Mouse (Mus musculus) ES-E14 (cell line): Measurements from ENCODE around the gene Sh2b3. TPM values are rescaled to one million over a fixed set of nuclear protein-coding genes. Genes with fewer than 3 reads are reported as not detected.

Source experiments
- DNase-seq: peaks from one replicate; pipeline ENCODE4 v3.0.0-alpha.2; 2013; ENCODE audit warnings: low read depth, low spot score
- H3K27ac ChIP-seq: 2 replicates; pipeline ENCODE4 v1.5.1; 2012; ENCODE audit warnings: low read depth, mild to moderate bottlenecking, low read length, moderate library complexity, mixed read lengths; ENCODE audit not compliant: poor library complexity, insufficient read depth, severe bottlenecking
- H3K36me3 ChIP-seq: 2 replicates; pipeline ENCODE4 v1.6.1; 2012; ENCODE audit warnings: mild to moderate bottlenecking, low read length, moderate library complexity, mixed read lengths; ENCODE audit not compliant: control insufficient read depth, poor library complexity, insufficient read depth, severe bottlenecking
- H3K4me1 ChIP-seq, 2 experiments: fragments of 150-350 bp in 1 of 2; sonication (generic) in 1 of 2; 2 replicates each; pipeline ENCODE4 v1.6.1; 2012; ENCODE audit warnings: low read length in 2 of 2, mild to moderate bottlenecking in 1 of 2, mixed read lengths in 1 of 2; ENCODE audit not compliant: control insufficient read depth in 2 of 2, insufficient read depth in 2 of 2, poor library complexity in 1 of 2
- H3K4me3 ChIP-seq, 2 experiments: fragments of 150-350 bp in 1 of 2; sonication (generic) in 1 of 2; 2 replicates each; pipeline ENCODE4 v1.5.1; 2012; ENCODE audit warnings: low read length in 2 of 2, low read depth in 1 of 2, mild to moderate bottlenecking in 1 of 2, mixed read lengths in 1 of 2; ENCODE audit not compliant: insufficient read depth in 1 of 2, poor library complexity in 1 of 2, severe bottlenecking in 1 of 2
- H3K9ac ChIP-seq: 2 replicates; pipeline ENCODE4 v1.6.1; 2012; ENCODE audit warnings: low read depth, mild to moderate bottlenecking, low read length, mixed read lengths; ENCODE audit not compliant: poor library complexity, insufficient read depth, severe bottlenecking
- H3K9me3 ChIP-seq: fragments of 150-350 bp; sonication (generic); 2 replicates; pipeline ENCODE4 v1.6.1; 2012; ENCODE audit warnings: low read depth, mild to moderate bottlenecking, low read length; ENCODE audit not compliant: control insufficient read depth, insufficient read depth
- CHD2 ChIP-seq: IDR thresholded peaks from 2 replicates; pipeline ENCODE4 v1.6.1; 2014; ENCODE audit warnings: mild to moderate bottlenecking, low read depth, low read length, inconsistent platforms
- HCFC1 ChIP-seq: IDR thresholded peaks from 2 replicates; pipeline ENCODE4 v1.6.1; 2012; ENCODE audit warnings: low read length, inconsistent platforms, borderline replicate concordance; ENCODE audit not compliant: insufficient read depth
- MAFK ChIP-seq: IDR thresholded peaks from 2 replicates; pipeline ENCODE4 v1.6.1; 2014; ENCODE audit warnings: mild to moderate bottlenecking, low read depth, low read length, inconsistent platforms; ENCODE audit not compliant: insufficient read depth
- ZC3H11A ChIP-seq: IDR thresholded peaks from 2 replicates; pipeline ENCODE4 v1.6.1; 2012; ENCODE audit warnings: low read depth, mild to moderate bottlenecking, inconsistent platforms, low read length, borderline replicate concordance
- ZNF384 ChIP-seq: IDR thresholded peaks from 2 replicates; pipeline ENCODE4 v1.6.1; 2012; ENCODE audit warnings: low read depth, low read length, inconsistent platforms
- in situ Hi-C, 2 experiments: fragments of 600-800 bp; cut with MboI; formaldehyde crosslinking; loops; one replicate each; pipeline ENCODE4 v1.15.1; 2025; ENCODE audit warnings: low sequenced_read_pairs in 2 of 2, inconsistent platforms in 1 of 2; ENCODE audit not compliant: unreplicated experiment in 2 of 2
- total RNA-seq: library from RNA; depleted of rRNA; stranded (reverse); fragments of 300-350 nt; gene quantifications from 2 replicates; pipeline ENCODE4 v1.2.3, GENCODE M21; 2012

Gene Sh2b3
- total RNA-seq, 1 experiment: 9.1 TPM

DNA sequence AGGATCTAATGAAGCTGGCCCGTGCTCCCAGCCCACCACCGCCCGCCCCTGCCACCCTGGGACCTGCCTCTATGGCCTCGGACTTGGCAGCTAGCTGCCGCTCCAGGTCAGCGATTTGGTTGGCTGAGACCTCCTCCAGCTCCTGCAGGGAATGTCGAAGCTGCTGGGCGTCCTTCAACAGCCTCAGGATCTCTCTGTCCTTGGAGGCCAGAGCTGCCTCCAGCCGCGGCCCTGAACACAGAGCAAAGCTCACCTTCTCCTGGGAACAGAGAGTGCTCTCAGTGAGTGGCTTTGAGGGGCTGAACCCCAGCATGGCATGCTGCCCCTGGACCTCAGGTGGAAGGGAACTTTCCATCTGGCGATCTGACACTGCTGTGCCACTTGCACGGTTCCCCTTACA, 39.5 kb upstream of the Sh2b3 start:
- no peak for TF ChIP-seq ZNF384
- TF ChIP-seq MAFK: no peak
- no peak for TF ChIP-seq HCFC1
- TF ChIP-seq ZC3H11A: no peak
- no peak overlapping the region for H3K4me3 ChIP-seq
- in situ Hi-C loops: no loop called here

GRCm38 (mm10) chr5:121875041-121875440, 37.6 kb upstream of the Sh2b3 start:
- in situ Hi-C loops: no loop called here
- Histone ChIP-seq H3K4me3 (no peak overlapping the region), H3K36me3 (no peaks in the 10 kb centered on the region), H3K4me1 (peaks cover 0 to 3% of the 10 kb centered on the region in 2 experiments; a peak in 1 of 4 replicates), H3K27ac (no peak overlapping the region), H3K9ac (no peak overlapping the region), H3K9me3 (no peaks in the 10 kb centered on the region)
- TF ChIP-seq CHD2 (no peak), MAFK (no peak), ZC3H11A (no peak), HCFC1 (no peak), ZNF384 (no peak)
- DNase-seq: no peak

More for the DNA sequence above, 39.5 kb upstream of the Sh2b3 start:
- Histone ChIP-seq H3K27ac (no peak overlapping the region), H3K36me3 (no peaks in the 10 kb centered on the region), H3K9me3 (no peaks in the 10 kb centered on the region), H3K4me1 (no peaks in the 10 kb centered on the region; a peak in 1 of 4 replicates), H3K9ac (no peak overlapping the region)
- DNase-seq: no peak

DNA sequence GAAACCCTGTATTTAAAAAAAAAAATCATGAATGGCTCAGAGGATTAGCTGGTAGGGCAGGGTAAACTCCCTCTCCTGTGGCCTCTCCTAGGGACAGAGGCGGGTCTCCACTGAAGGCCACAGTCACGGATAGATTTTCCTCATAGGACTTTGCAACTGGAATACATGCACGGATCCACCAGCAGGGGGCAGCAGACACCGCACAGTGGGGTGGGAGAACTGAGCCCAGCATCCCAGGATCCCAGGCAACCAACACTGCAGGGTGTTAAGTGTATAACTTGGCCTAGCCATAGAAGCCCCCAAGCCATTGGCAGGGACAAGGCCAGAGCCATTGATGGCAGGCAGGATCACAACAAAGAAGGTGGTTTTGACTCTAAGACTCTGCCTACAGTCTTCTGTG, 34.7 kb upstream of the Sh2b3 start:
- H3K27ac ChIP-seq: no peak overlapping the region
- peak; percentile 83 for DNase-seq
- in situ Hi-C loops: loop anchor here in 1 of 2 experiments (25.0 kb wide), 1 partner anchor 215 kb away; no protein-coding TSS in a partner anchor
- H3K4me3 ChIP-seq: no peak overlapping the region
- no peaks in the 10 kb centered on the region for H3K9me3 ChIP-seq
- H3K9ac ChIP-seq: no peak overlapping the region
- H3K4me1 ChIP-seq: peaks cover 0 to 15% of the 10 kb centered on the region in 2 experiments; a peak in 1 of 4 replicates
- TF ChIP-seq ZC3H11A: peak; percentile 65; the same call in 1 of the 2 replicates
- no peak for TF ChIP-seq MAFK
- H3K36me3 ChIP-seq: no peaks in the 10 kb centered on the region

- no peak for DNase-seq
- no peak overlapping the region; the same call in 1 of the 2 replicates for H3K9ac ChIP-seq
- peaks cover 0 to 15% of the 10 kb centered on the region in 2 experiments; a peak in 1 of 4 replicates for H3K4me1 ChIP-seq
- TF ChIP-seq HCFC1: no peak
- TF ChIP-seq ZC3H11A: no peak
- no peak for TF ChIP-seq ZNF384
- TF ChIP-seq CHD2: no peak
- no peak for TF ChIP-seq MAFK
- no peak overlapping the region for H3K27ac ChIP-seq
- H3K4me3 ChIP-seq: no peak overlapping the region
- no peaks in the 10 kb centered on the region for H3K9me3 ChIP-seq
- in situ Hi-C loops: loop anchor here in 1 of 2 experiments (25.0 kb wide), 1 partner anchor 216 kb away; no protein-coding TSS in a partner anchor
- H3K36me3 ChIP-seq: no peaks in the 10 kb centered on the region
These were observed 34.1 kb upstream of the Sh2b3 start for GRCm38 (mm10) chr5:121871515-121872030.

DNA sequence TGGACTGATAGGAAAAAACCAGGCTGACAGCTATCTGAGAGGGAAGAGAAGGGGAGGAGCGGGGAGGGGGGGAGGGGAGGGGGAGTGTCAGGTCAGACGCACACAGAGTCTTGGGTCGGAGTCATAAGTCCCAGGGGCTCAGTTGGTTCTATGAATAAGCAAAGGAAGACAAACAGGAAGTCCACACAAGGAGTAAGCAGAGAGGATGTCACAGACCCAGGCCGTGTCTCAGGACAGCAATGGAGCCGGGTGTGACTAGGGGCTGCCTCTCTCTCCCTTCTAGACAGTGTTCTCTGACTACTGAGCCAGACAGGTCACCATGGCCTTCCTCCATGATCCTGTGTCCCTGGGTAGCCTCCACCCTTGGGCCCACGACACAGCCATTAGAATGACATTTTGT, 33.4 kb upstream of the Sh2b3 start:
- in situ Hi-C loops: loop anchor here in 1 of 2 experiments (25.0 kb wide), 1 partner anchor 216 kb away; no protein-coding TSS in a partner anchor
- TF ChIP-seq ZNF384 (no peak), MAFK (no peak), HCFC1 (no peak), ZC3H11A (no peak), CHD2 (no peak)
- Histone ChIP-seq H3K36me3 (no peaks in the 10 kb centered on the region), H3K9me3 (no peaks in the 10 kb centered on the region), H3K9ac (no peak overlapping the region), H3K27ac (no peak overlapping the region), H3K4me3 (no peak overlapping the region), H3K4me1 (peaks cover 0 to 15% of the 10 kb centered on the region in 2 experiments; a peak in 1 of 4 replicates)
- no peak for DNase-seq
